Mouse (Mus musculus) heart, embryonic 12.5 days (tissue): ENCODE data around the gene 4930558K02Rik. TPM values are rescaled to one million over a fixed set of nuclear protein-coding genes. Genes with fewer than 3 reads are reported as not detected.

Source experiments
- ATAC-seq: fragments of 200-750 bp; cut with Nextera tagmentation; 2 replicates; pipeline ENCODE4 v1.8.0; 2017; ENCODE audit warnings: moderate TSS enrichment, moderate library complexity; ENCODE audit not compliant: insufficient number of reproducible peaks, low FRiP score
- H3K27ac ChIP-seq: fragments of 300-500 bp; sonication (generic); 2 replicates; pipeline ENCODE4 v1.5.1; 2016; ENCODE audit warnings: mild to moderate bottlenecking, moderate library complexity; ENCODE audit not compliant: poor library complexity, severe bottlenecking
- H3K27me3 ChIP-seq: fragments of 300-500 bp; sonication (generic); replicated peaks from 2 replicates; pipeline ENCODE4 v1.6.1; 2016; ENCODE audit warnings: mild to moderate bottlenecking, moderate library complexity
- H3K36me3 ChIP-seq: fragments of 300-500 bp; sonication (generic); 2 replicates; pipeline ENCODE4 v1.6.1; 2016; ENCODE audit warnings: mild to moderate bottlenecking, moderate library complexity
- H3K4me1 ChIP-seq: fragments of 300-500 bp; sonication (generic); replicated peaks from 2 replicates; pipeline ENCODE4 v1.6.1; 2016; ENCODE audit warnings: mild to moderate bottlenecking
- H3K4me2 ChIP-seq: fragments of 300-500 bp; sonication (generic); 2 replicates; pipeline ENCODE4 v1.6.1; 2016; ENCODE audit warnings: mild to moderate bottlenecking, moderate library complexity
- H3K4me3 ChIP-seq: fragments of 300-500 bp; sonication (generic); 2 replicates; pipeline ENCODE4 v1.5.1; 2016; ENCODE audit warnings: mild to moderate bottlenecking
- H3K9ac ChIP-seq: fragments of 300-500 bp; sonication (generic); 2 replicates; pipeline ENCODE4 v1.6.1; 2016; ENCODE audit warnings: mild to moderate bottlenecking, moderate library complexity
- H3K9me3 ChIP-seq: fragments of 300-500 bp; sonication (generic); replicated peaks from 2 replicates; pipeline ENCODE4 v1.6.1; 2016; ENCODE audit warnings: mild to moderate bottlenecking, moderate library complexity
- WGBS: fragments of 180-500 bp; shearing (Covaris S2); methylation state at CpG from one replicate; pipeline ENCODE4 v1.1.7; 2016; 5-methylcytosine and 5-hydroxymethylcytosine counted together
- polyA plus RNA-seq: library from polyadenylated mRNA; unstranded; fragments of >200 nt; fragmentation: Nextera tagmentation; extraction: Ambion mirVana; gene quantifications from 2 replicates; pipeline ENCODE4 v1.2.1, GENCODE M21; 2016

Gene 4930558K02Rik
- polyA plus RNA-seq, 1 experiment from 2014 or later = not detected

GRCm38 (mm10) chr1:161931817-161932216, 47.6 kb downstream of the 4930558K02Rik start:
- no peak overlapping the region for H3K9ac ChIP-seq
- WGBS = 89% methylated on average over 10 of the region's 10 CpGs
- no peaks in the 10 kb centered on the region for H3K36me3 ChIP-seq
- H3K4me1 ChIP-seq = no peaks in the 10 kb centered on the region
- no peaks in the 10 kb centered on the region for H3K27me3 ChIP-seq
- no peak overlapping the region for H3K4me2 ChIP-seq
- H3K27ac ChIP-seq = no peak overlapping the region
- no peak for ATAC-seq
- H3K9me3 ChIP-seq = no peaks in the 10 kb centered on the region
- no peak overlapping the region for H3K4me3 ChIP-seq

GRCm38 (mm10) chr1:161931313-161931712, 48.1 kb downstream of the 4930558K02Rik start:
- Histone ChIP-seq H3K4me2 (no peak overlapping the region), H3K4me3 (no peak overlapping the region), H3K4me1 (no peaks in the 10 kb centered on the region), H3K9ac (no peak overlapping the region), H3K27ac (no peak overlapping the region), H3K36me3 (no peaks in the 10 kb centered on the region), H3K27me3 (no peaks in the 10 kb centered on the region), H3K9me3 (no peaks in the 10 kb centered on the region)
- 65% methylated on average over 4 of the region's 4 CpGs for WGBS
- no peak for ATAC-seq

GRCm38 (mm10) chr1:161927976-161928375, 51.5 kb downstream of the 4930558K02Rik start:
- ATAC-seq = no peak
- no peak overlapping the region for H3K27ac ChIP-seq
- no peaks in the 10 kb centered on the region for H3K27me3 ChIP-seq
- no peak overlapping the region for H3K4me2 ChIP-seq
- no peak overlapping the region for H3K4me3 ChIP-seq
- no peaks in the 10 kb centered on the region for H3K36me3 ChIP-seq
- H3K4me1 ChIP-seq = no peaks in the 10 kb centered on the region
- H3K9ac ChIP-seq = no peak overlapping the region
- WGBS = 90% methylated on average over 2 of the region's 2 CpGs
- H3K9me3 ChIP-seq = no peaks in the 10 kb centered on the region

- Histone ChIP-seq H3K9me3 (no peaks in the 10 kb centered on the region), H3K27ac (no peak overlapping the region), H3K27me3 (no peaks in the 10 kb centered on the region), H3K36me3 (no peaks in the 10 kb centered on the region), H3K4me1 (no peaks in the 10 kb centered on the region), H3K9ac (no peak overlapping the region), H3K4me2 (no peak overlapping the region), H3K4me3 (no peak overlapping the region)
- 76% methylated on average over 13 of the region's 13 CpGs for WGBS
- no peak for ATAC-seq
These were observed 54.1 kb downstream of the 4930558K02Rik start for GRCm38 (mm10) chr1:161925281-161925805.

DNA sequence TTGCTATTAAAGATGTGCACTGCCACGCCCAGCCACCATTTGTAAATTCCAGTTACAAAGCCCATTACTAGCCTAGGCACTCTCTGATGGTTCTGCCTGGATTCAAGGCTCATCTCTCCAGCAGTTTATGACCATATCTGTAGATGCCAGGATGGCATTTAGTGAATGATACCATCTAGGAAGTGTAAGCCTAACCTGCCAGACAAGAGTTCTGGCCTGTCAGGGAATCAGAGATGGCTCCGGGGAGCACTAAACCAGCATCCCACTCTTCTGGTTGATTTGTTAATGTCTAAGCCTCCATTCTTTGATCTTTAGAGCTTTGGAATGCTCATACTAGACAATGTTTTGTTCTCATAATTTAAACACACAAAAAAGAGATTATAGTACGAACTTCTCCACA, 55.1 kb downstream of the 4930558K02Rik start:
- 87% methylated on average over 3 of the region's 3 CpGs for whole genome bisulfite sequencing
- Histone ChIP-seq H3K9me3 (no peaks in the 10 kb centered on the region), H3K4me3 (no peak overlapping the region), H3K27ac (no peak overlapping the region), H3K4me1 (no peaks in the 10 kb centered on the region), H3K4me2 (no peak overlapping the region), H3K36me3 (no peaks in the 10 kb centered on the region), H3K27me3 (no peaks in the 10 kb centered on the region), H3K9ac (no peak overlapping the region)
- ATAC-seq = no peak

GRCm38 (mm10) chr1:161921928-161922327, 57.5 kb downstream of the 4930558K02Rik start:
- Histone ChIP-seq H3K4me2 (no peak overlapping the region), H3K9me3 (no peaks in the 10 kb centered on the region), H3K27ac (no peak overlapping the region), H3K9ac (no peak overlapping the region), H3K4me1 (peaks cover 7% of the 10 kb centered on the region; the same call in 1 of the 2 replicates), H3K4me3 (no peak overlapping the region), H3K27me3 (no peaks in the 10 kb centered on the region), H3K36me3 (no peaks in the 10 kb centered on the region)
- no peak for ATAC-seq
- 83% methylated on average over 6 of the region's 6 CpGs for WGBS

GRCm38 (mm10) chr1:161920475-161921454, 58.7 kb downstream of the 4930558K02Rik start:
- H3K9ac ChIP-seq = no peak overlapping the region
- 85% methylated on average over 9 of the region's 9 CpGs for WGBS

GRCm38 (mm10) chr1:161919594-161919993, 59.8 kb downstream of the 4930558K02Rik start:
- ATAC-seq = no peak
- Histone ChIP-seq H3K4me3 (no peak overlapping the region), H3K27ac (no peak overlapping the region), H3K4me1 (peaks cover 12% of the 10 kb centered on the region), H3K36me3 (no peaks in the 10 kb centered on the region), H3K9me3 (no peaks in the 10 kb centered on the region), H3K4me2 (no peak overlapping the region), H3K9ac (no peak overlapping the region), H3K27me3 (no peaks in the 10 kb centered on the region)
- WGBS = 96% methylated on average over 2 of the region's 2 CpGs

More at GRCm38 (mm10) chr1:161920475-161921454, 58.7 kb downstream of the 4930558K02Rik start:
- Histone ChIP-seq H3K4me1 (peaks cover 12% of the 10 kb centered on the region), H3K9me3 (no peaks in the 10 kb centered on the region), H3K27me3 (no peaks in the 10 kb centered on the region), H3K36me3 (no peaks in the 10 kb centered on the region), H3K4me3 (no peak overlapping the region), H3K4me2 (no peak overlapping the region), H3K27ac (no peak overlapping the region)
- no peak for ATAC-seq

DNA sequence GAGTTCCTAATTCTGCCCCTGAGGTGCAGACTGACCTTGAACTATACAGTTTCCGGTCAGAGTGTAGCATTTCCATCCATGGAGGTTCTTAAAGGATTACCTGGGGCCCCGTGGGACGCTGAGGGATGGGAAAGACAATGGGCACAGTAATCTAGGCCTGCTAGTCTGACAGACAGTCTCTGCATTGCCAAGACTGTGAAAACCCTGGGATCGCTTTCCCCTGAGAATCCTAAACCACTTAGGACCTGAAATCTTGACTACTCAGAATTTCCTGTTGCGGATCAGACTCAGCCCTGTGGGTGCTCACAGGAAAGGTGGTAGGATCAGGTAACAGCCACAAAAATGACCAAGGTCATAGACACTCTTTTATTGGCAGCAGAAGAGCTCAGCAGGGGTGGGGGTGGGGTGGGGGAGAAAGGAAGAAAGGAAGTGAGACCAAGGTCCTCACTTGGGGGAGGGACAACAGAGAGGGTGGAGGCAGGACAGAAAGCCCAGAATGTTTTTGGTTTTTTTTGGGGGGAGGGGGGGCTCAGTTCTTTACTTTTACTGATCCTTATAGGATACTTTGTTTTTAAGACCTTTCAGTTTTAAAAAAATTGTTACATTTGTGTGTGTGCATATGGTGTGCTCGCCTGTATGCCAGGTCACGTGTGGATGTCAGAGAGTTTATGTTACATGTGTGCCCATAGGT, 60.6 kb downstream of the 4930558K02Rik start:
- no peak for ATAC-seq
- no peaks in the 10 kb centered on the region for H3K27me3 ChIP-seq
- H3K4me2 ChIP-seq = no peak overlapping the region
- no peaks in the 10 kb centered on the region for H3K9me3 ChIP-seq
- H3K9ac ChIP-seq = no peak overlapping the region
- H3K27ac ChIP-seq = no peak overlapping the region
- peaks cover 12% of the 10 kb centered on the region for H3K4me1 ChIP-seq
- WGBS = 52% methylated on average over 7 of the region's 7 CpGs
- H3K36me3 ChIP-seq = no peaks in the 10 kb centered on the region
- no peak overlapping the region for H3K4me3 ChIP-seq

- 78% methylated on average over 3 of the region's 3 CpGs for WGBS
- Histone ChIP-seq H3K9me3 (no peaks in the 10 kb centered on the region), H3K27me3 (no peaks in the 10 kb centered on the region), H3K4me2 (no peak overlapping the region), H3K9ac (0 out of 2 replicates have a peak overlapping the region, but pooled peaks have one; percentile 15), H3K36me3 (no peaks in the 10 kb centered on the region), H3K4me3 (no peak overlapping the region), H3K27ac (no peak overlapping the region), H3K4me1 (peaks cover 19% of the 10 kb centered on the region)
- no peak for ATAC-seq
These were observed 61.4 kb downstream of the 4930558K02Rik start for GRCm38 (mm10) chr1:161917940-161918484.

DNA sequence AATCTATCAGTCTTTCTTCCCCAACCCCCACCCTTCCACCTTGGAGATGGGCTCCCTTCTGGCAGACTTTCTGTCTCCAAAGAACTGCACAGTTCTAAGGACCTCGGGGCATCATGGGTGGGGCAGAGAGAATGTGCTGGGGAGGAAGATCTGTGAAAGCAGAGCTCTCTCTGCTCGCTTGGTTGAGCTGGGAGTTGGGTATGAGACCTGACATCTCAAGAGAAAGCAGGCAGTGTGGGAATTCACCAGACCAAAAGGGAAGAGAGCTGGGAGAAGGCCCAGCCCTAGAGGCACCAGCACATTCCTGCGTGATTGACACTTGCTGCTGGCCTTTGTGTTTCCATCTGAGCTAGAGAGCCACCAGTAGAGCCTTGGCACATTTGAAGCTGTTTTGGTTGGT, 63.4 kb downstream of the 4930558K02Rik start:
- Histone ChIP-seq H3K4me3 (no peak overlapping the region), H3K36me3 (no peaks in the 10 kb centered on the region), H3K27ac (no peak overlapping the region), H3K4me1 (peaks cover 21% of the 10 kb centered on the region), H3K27me3 (no peaks in the 10 kb centered on the region), H3K4me2 (no peak overlapping the region), H3K9ac (no peak overlapping the region), H3K9me3 (no peaks in the 10 kb centered on the region)
- WGBS = 34% methylated on average over 3 of the region's 3 CpGs
- no peak for ATAC-seq
